Mouse (Mus musculus) myocyte (in vitro differentiated cells): ENCODE measurements around the gene Acp7.

Experiments used
- CEBPB ChIP-seq: IDR thresholded peaks from 2 replicates; pipeline ENCODE4 v1.6.1; 2011; ENCODE audit warnings: mild to moderate bottlenecking, moderate library complexity; ENCODE audit not compliant: poor library complexity, insufficient read depth, severe bottlenecking
- E2F4 ChIP-seq: IDR thresholded peaks from one replicate; pipeline ENCODE4 v1.6.1; 2011; ENCODE audit warnings: mild to moderate bottlenecking, control low read depth, moderate library complexity; ENCODE audit not compliant: insufficient read depth
- MAX ChIP-seq: IDR thresholded peaks from one replicate; pipeline ENCODE4 v1.6.1; 2011; ENCODE audit warnings: low read depth, mild to moderate bottlenecking, control low read depth
- MYOD1 ChIP-seq, 3 experiments: IDR thresholded peaks; one replicate each; pipeline ENCODE4 v1.6.1; 2011; ENCODE audit warnings: control low read depth in 2 of 3, low read depth in 2 of 3, mild to moderate bottlenecking in 2 of 3, moderate library complexity in 1 of 3; ENCODE audit not compliant: insufficient read length in 2 of 3, control insufficient read depth in 1 of 3
- MYOG ChIP-seq, 3 experiments: IDR thresholded peaks; one replicate each; pipeline ENCODE4 v1.6.1; 2011; ENCODE audit warnings: control low read depth in 2 of 3, low read depth in 2 of 3, mild to moderate bottlenecking in 2 of 3; ENCODE audit not compliant: insufficient read length in 2 of 3, control insufficient read depth in 1 of 3, insufficient read depth in 1 of 3
- POLR2A ChIP-seq: IDR thresholded peaks from one replicate; pipeline ENCODE4 v1.6.1; 2011; ENCODE audit warnings: low read depth, mild to moderate bottlenecking, control low read depth, moderate library complexity; ENCODE audit not compliant: insufficient read length
- POLR2AphosphoS2 ChIP-seq: IDR thresholded peaks from one replicate; pipeline ENCODE4 v1.6.1; 2011; ENCODE audit warnings: low read depth, control low read depth; ENCODE audit not compliant: insufficient read length
- REST ChIP-seq: IDR thresholded peaks from one replicate; pipeline ENCODE4 v1.6.1; 2011; ENCODE audit warnings: mild to moderate bottlenecking, control low read depth, moderate library complexity; ENCODE audit not compliant: insufficient read depth, insufficient read length
- SRF ChIP-seq: IDR thresholded peaks from one replicate; pipeline ENCODE4 v1.6.1; 2011; ENCODE audit warnings: low read depth; ENCODE audit not compliant: control insufficient read depth, insufficient read length
- TCF12 ChIP-seq: IDR thresholded peaks from one replicate; pipeline ENCODE4 v1.6.1; 2011; ENCODE audit warnings: mild to moderate bottlenecking, control low read depth; ENCODE audit not compliant: poor library complexity, insufficient read depth, severe bottlenecking
- TCF3 ChIP-seq: IDR thresholded peaks from one replicate; pipeline ENCODE4 v1.6.1; 2011; ENCODE audit warnings: low read depth, control low read depth; ENCODE audit not compliant: insufficient read length
- USF1 ChIP-seq: IDR thresholded peaks from one replicate; pipeline ENCODE4 v1.6.1; 2011; ENCODE audit warnings: low read depth, mild to moderate bottlenecking, control low read depth, moderate library complexity

- no peak for TF ChIP-seq USF1
- TF ChIP-seq POLR2A, result no peak
- no peak for TF ChIP-seq CEBPB
- no peak for TF ChIP-seq MAX
- TF ChIP-seq E2F4, result no peak
- no peak for TF ChIP-seq SRF
- peak in 2 of 3 experiments; percentile 23 to 54 for TF ChIP-seq MYOD1 (IDR thresholded peaks at IDR 0.05; ENCODE audit: control insufficient read depth in 1 of 3, insufficient read length in 2 of 3, low read depth in 2 of 3)
- TF ChIP-seq MYOG (IDR thresholded peaks at IDR 0.05; ENCODE audit: control insufficient read depth in 1 of 3, insufficient read depth in 1 of 3, insufficient read length in 2 of 3, low read depth in 2 of 3), result peak in 2 of 3 experiments; percentile 50 to 69
- TF ChIP-seq REST, result no peak
- TF ChIP-seq TCF12, result no peak
- no peak for TF ChIP-seq POLR2AphosphoS2
- TF ChIP-seq TCF3, result no peak
Measured at GRCm38 (mm10) chr7:28665620-28666579, 34.8 kb upstream of the Acp7 start.
